In the genomic region with DNA sequence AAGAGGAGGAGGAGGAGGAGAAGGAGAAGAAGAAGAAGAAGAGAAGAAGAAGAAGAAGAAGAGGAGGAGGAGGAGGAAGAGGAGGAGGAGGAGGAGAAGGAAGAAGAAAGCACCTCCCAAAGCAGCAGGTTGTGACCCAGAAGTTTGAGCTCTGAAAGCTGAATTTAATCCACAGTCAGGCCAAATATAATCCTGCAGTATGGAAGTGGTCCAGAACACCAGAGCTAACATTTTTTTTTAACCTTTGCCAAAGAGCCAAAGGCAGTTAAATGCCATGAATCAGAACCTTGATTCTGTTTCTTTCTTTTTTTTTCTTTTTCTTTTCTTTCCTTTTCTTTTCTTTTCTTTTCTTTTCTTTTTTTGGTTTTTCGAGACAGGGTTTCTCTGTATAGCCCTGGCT, we compare ENCODE assay signal across 23 mouse cellular contexts. TPM values are rescaled to one million over a fixed set of nuclear protein-coding genes. Genes with fewer than 3 reads are reported as not detected.
"Had no signal": no experiment of that assay in that cellular context is flagged by ENCODE, and none has a peak within 500 bp of the region (broad histone marks: within the 10 kb centered on the region; RNA-seq: fewer than 3 reads in every experiment).

No protein-coding gene starts in this region.

RNA-seq across cellular contexts. Expression of a gene that starts 44.5 kb away (rescaled TPM):
- polyA plus RNA-seq: gonadal fat pad, adult 2 months; heart, adult 2 months; heart, embryonic 11.5 days; heart, embryonic 13.5 days; heart, embryonic 15.5 days; heart, postnatal 0 days; hindbrain, embryonic 11.5 days; hindbrain, embryonic 13.5 days; hindbrain, embryonic 15.5 days; hindbrain, postnatal 0 days; intestine, embryonic 14.5 days; intestine, embryonic 16.5 days; kidney, adult 2 months; kidney, embryonic 15.5 days; kidney, postnatal 0 days; large intestine, adult 2 months; limb, embryonic 11.5 days; limb, embryonic 13.5 days; limb, embryonic 15.5 days; liver, adult 2 months; liver, embryonic 12.5 days; liver, embryonic 14.5 days; liver, embryonic 16.5 days had no signal

RNA-seq across cellular contexts. Expression of a gene that starts 44.5 kb away (rescaled TPM):
- polyA plus RNA-seq: heart, embryonic 11.5 days; heart, embryonic 13.5 days; heart, embryonic 15.5 days; heart, postnatal 0 days; hindbrain, embryonic 11.5 days; hindbrain, embryonic 13.5 days; hindbrain, embryonic 15.5 days; hindbrain, postnatal 0 days; intestine, embryonic 14.5 days; intestine, embryonic 16.5 days; kidney, adult 2 months; kidney, embryonic 15.5 days; kidney, postnatal 0 days; large intestine, adult 2 months; limb, embryonic 11.5 days; limb, embryonic 13.5 days; limb, embryonic 15.5 days; liver, adult 2 months; liver, embryonic 12.5 days; liver, embryonic 14.5 days; liver, embryonic 16.5 days had no signal

RNA-seq across cellular contexts. Expression of a gene that starts 50.3 kb away (rescaled TPM):
- polyA plus RNA-seq: heart, embryonic 11.5 days; heart, postnatal 0 days; hindbrain, embryonic 11.5 days; liver, embryonic 12.5 days; liver, embryonic 14.5 days had no signal
